Mouse (Mus musculus) cerebellum, adult 8-10 months (tissue): Measurements from ENCODE around the gene Zdhhc4.

Source experiments
- DNase-seq: peaks from one replicate; pipeline ENCODE4 v3.0.0; 2022

Zdhhc4 gene

GRCm38 (mm10) chr5:143272540-143273330 lies 56.3 kb downstream of the Zdhhc4 start:
- no peak for DNase-seq

- DNase-seq, result no peak
These were observed 56.9 kb downstream of the Zdhhc4 start for GRCm38 (mm10) chr5:143272108-143272507.

- DNase-seq, result no peak
These were observed 57.4 kb downstream of the Zdhhc4 start for GRCm38 (mm10) chr5:143271642-143272041.

GRCm38 (mm10) chr5:143270151-143270519 lies 58.9 kb downstream of the Zdhhc4 start:
- no peak for DNase-seq

GRCm38 (mm10) chr5:143269363-143270150 lies 59.5 kb downstream of the Zdhhc4 start, which contains the start of gene Zfp316:
Gene Zfp316, minus strand, starts transcription at chr5:143270022.
- peak; percentile 75 for DNase-seq

- DNase-seq, result no peak
These were observed 60.1 kb downstream of the Zdhhc4 start for GRCm38 (mm10) chr5:143268985-143269362.

- DNase-seq, result no peak
These were observed 62.3 kb downstream of the Zdhhc4 start for GRCm38 (mm10) chr5:143266794-143267193.
